Mouse (Mus musculus): ENCODE measurements around the gene Lrfn4. TPM values are rescaled to one million over a fixed set of nuclear protein-coding genes. Genes with fewer than 3 reads are reported as not detected.
"Not testable (repeated sequence)": the region's sequence is repeated elsewhere in the genome, so short reads cannot be mapped to it uniquely, and the experiment has no call there.

Gene Lrfn4
- polyA plus RNA-seq, 1 experiment from 2014 or later = 12.1 TPM

- Histone ChIP-seq H3K27ac (no peak overlapping the region), H3K27me3 (no peaks in the 10 kb centered on the region), H3K9me3 (no peaks in the 10 kb centered on the region), H3K36me3 (peaks cover 20% of the 10 kb centered on the region), H3K9ac (replicated peaks) (no peak overlapping the region), H3K4me2 (no peak overlapping the region), H3K4me1 (replicated peaks) (peaks cover 11% of the 10 kb centered on the region), H3K4me3 (replicated peaks) (no peak overlapping the region)
- WGBS = 86% methylated on average over 12 of the region's 12 CpGs
- ATAC-seq (ENCODE audit: insufficient number of reproducible peaks, insufficient read depth, low FRiP score, low TSS enrichment, low read depth) = no peak
Measured at GRCm38 (mm10) chr19:4607406-4607805, 8.1 kb downstream of the Lrfn4 start.

- no peaks in the 10 kb centered on the region for H3K9me3 ChIP-seq
- H3K4me2 ChIP-seq = no peak overlapping the region
- H3K4me1 ChIP-seq (replicated peaks) = peaks cover 9% of the 10 kb centered on the region
- H3K4me3 ChIP-seq (replicated peaks) = no peak overlapping the region
- no peak overlapping the region for H3K27ac ChIP-seq
- WGBS = 90% methylated on average over 4 of the region's 4 CpGs
- no peaks in the 10 kb centered on the region for H3K27me3 ChIP-seq
- H3K9ac ChIP-seq (replicated peaks) = no peak overlapping the region
- ATAC-seq (ENCODE audit: insufficient number of reproducible peaks, insufficient read depth, low FRiP score, low TSS enrichment, low read depth) = no peak
- H3K36me3 ChIP-seq = peaks cover 2% of the 10 kb centered on the region; the same call in 1 of the 2 replicates
Measured at GRCm38 (mm10) chr19:4605654-4606053, 9.8 kb downstream of the Lrfn4 start.

DNA sequence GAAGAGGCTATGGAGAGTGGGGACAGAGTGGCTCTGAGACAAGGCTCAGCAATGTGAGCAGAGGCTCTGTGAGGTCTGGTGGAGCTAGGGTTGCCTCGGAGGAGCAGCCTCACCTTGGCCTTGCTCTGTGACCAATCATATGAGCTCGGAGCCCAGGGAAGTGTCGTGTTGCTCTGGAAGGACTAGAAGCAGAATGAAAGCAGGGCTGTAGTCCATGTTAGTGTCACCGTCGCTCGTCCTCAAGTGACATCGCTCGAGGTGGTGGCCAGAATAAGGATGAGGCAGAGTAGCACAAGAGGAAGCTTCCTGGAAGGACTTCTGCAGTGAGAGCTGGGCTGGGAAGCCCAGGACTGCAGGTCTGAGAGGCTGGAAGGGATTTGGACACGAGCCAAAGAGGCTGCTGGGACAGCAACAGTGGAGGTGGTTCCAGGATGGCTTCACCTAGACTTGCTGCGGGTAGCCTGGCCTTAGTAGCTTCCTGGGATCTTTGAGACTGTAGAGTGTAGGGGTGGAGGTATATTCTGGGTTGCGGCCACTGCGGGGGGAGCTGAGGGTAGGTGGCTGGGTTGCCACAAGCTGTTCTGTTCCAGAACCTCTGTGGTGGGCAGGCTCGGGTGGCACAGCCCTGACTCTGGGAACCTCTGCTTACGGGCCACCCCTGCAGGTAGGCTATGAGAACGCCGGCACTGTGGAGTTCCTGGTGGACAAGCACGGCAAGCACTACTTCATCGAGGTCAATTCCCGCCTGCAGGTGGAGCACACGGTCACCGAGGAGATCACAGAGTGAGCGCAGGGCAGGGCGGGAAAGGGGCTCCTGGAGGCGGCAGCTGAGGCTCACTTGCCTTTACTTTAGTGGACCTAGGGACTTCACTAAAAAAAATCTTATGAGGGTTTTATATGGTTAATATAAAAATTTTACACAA, 11.4 kb downstream of the Lrfn4 start:
- Histone ChIP-seq H3K27ac (no peak overlapping the region), H3K9me3 (no peaks in the 10 kb centered on the region), H3K4me3 (replicated peaks) (no peak overlapping the region), H3K9ac (replicated peaks) (0 out of 2 replicates have a peak overlapping the region, but pooled peaks have one; percentile 14), H3K27me3 (no peaks in the 10 kb centered on the region), H3K4me2 (peak overlapping the region; percentile 26; the same call in 1 of the 2 replicates), H3K4me1 (replicated peaks) (peaks cover 9% of the 10 kb centered on the region), H3K36me3 (no peaks in the 10 kb centered on the region)
- 38% methylated on average over 24 of the region's 24 CpGs for WGBS
- peak; percentile 64; the same call in 1 of the 2 replicates for ATAC-seq (ENCODE audit: insufficient number of reproducible peaks, insufficient read depth, low FRiP score, low TSS enrichment, low read depth)

DNA sequence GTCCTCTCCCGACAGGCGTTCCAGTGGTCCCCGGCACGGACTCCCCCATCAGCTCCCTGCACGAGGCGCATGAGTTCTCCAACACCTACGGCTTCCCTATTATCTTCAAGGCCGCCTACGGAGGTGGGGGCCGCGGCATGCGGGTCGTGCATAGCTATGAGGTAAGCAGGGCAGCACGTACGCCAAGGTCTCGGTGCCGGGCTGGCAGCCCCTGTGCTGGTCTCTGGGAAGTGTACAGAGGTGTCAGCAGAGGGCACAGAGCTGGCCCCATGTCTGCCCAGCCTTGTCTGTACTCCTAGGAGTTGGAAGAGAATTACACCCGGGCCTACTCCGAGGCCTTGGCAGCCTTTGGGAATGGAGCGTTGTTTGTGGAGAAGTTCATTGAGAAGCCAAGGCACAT, 13.0 kb downstream of the Lrfn4 start:
- H3K27ac ChIP-seq = no peak overlapping the region
- H3K36me3 ChIP-seq = no peaks in the 10 kb centered on the region
- H3K4me2 ChIP-seq = no peak overlapping the region
- ATAC-seq (ENCODE audit: insufficient number of reproducible peaks, insufficient read depth, low FRiP score, low TSS enrichment, low read depth) = no peak
- H3K4me1 ChIP-seq (replicated peaks) = peaks cover 9% of the 10 kb centered on the region
- H3K9me3 ChIP-seq = no peaks in the 10 kb centered on the region
- H3K4me3 ChIP-seq (replicated peaks) = no peak overlapping the region
- H3K27me3 ChIP-seq = no peaks in the 10 kb centered on the region
- WGBS = 87% methylated on average over 20 of the region's 20 CpGs
- H3K9ac ChIP-seq (replicated peaks) = no peak overlapping the region

- Histone ChIP-seq H3K9me3 (no peaks in the 10 kb centered on the region), H3K27me3 (no peaks in the 10 kb centered on the region), H3K4me2 (no peak overlapping the region), H3K4me3 (replicated peaks) (no peak overlapping the region), H3K27ac (no peak overlapping the region), H3K9ac (replicated peaks) (no peak overlapping the region), H3K4me1 (replicated peaks) (no peaks in the 10 kb centered on the region), H3K36me3 (no peaks in the 10 kb centered on the region)
- ATAC-seq (ENCODE audit: insufficient number of reproducible peaks, insufficient read depth, low FRiP score, low TSS enrichment, low read depth) = no peak
- 78% methylated on average over 2 of the region's 2 CpGs for WGBS
Measured at GRCm38 (mm10) chr19:4596071-4596470, 19.4 kb downstream of the Lrfn4 start.

GRCm38 (mm10) chr19:4593792-4594522, 21.5 kb downstream of the Lrfn4 start:
- Histone ChIP-seq H3K27ac (no peak overlapping the region), H3K36me3 (no peaks in the 10 kb centered on the region), H3K4me2 (no peak overlapping the region), H3K4me3 (replicated peaks) (no peak overlapping the region), H3K27me3 (no peaks in the 10 kb centered on the region), H3K9me3 (no peaks in the 10 kb centered on the region), H3K4me1 (replicated peaks) (no peaks in the 10 kb centered on the region), H3K9ac (replicated peaks) (no peak overlapping the region)
- 50% methylated on average over 7 of the region's 7 CpGs for WGBS
- ATAC-seq (ENCODE audit: insufficient number of reproducible peaks, insufficient read depth, low FRiP score, low TSS enrichment, low read depth) = no peak

DNA sequence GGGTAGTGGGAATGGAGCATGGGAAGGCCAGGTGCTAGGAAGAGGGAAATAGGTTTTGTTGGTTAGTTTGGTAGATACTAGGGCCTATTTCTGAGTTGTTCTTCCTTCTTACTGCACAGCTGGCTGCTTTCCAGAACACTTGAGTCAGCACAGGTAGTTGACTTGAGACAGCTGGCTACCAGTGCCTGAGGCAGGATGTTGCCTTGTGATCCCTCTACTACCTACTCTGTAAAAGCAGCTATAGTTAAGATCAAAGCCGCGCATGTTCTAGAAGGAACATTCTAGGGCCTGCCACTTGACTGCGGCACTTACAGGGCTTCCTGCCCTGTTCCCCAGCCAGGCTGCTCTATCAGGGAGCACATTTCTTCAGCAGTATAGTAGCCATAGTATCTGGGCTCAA, 25.4 kb downstream of the Lrfn4 start:
- WGBS = 77% methylated on average over 3 of the region's 3 CpGs

GRCm38 (mm10) chr19:4589081-4589480, 26.4 kb downstream of the Lrfn4 start:
- no peak overlapping the region for H3K4me2 ChIP-seq
- no peaks in the 10 kb centered on the region for H3K27me3 ChIP-seq
- ATAC-seq (ENCODE audit: insufficient number of reproducible peaks, insufficient read depth, low FRiP score, low TSS enrichment, low read depth) = no peak
- H3K27ac ChIP-seq = no peak overlapping the region
- H3K4me1 ChIP-seq (replicated peaks) = no peaks in the 10 kb centered on the region
- no peaks in the 10 kb centered on the region for H3K9me3 ChIP-seq
- no peak overlapping the region for H3K4me3 ChIP-seq (replicated peaks)
- 68% methylated on average over 1 of the region's 1 CpGs for WGBS
- no peaks in the 10 kb centered on the region for H3K36me3 ChIP-seq
- no peak overlapping the region for H3K9ac ChIP-seq (replicated peaks)

More for the DNA sequence above, 25.4 kb downstream of the Lrfn4 start:
- H3K4me1 ChIP-seq (replicated peaks) = no peaks in the 10 kb centered on the region
- no peak for ATAC-seq (ENCODE audit: insufficient number of reproducible peaks, insufficient read depth, low FRiP score, low TSS enrichment, low read depth)
- no peak overlapping the region for H3K9ac ChIP-seq (replicated peaks)
- H3K4me3 ChIP-seq (replicated peaks) = no peak overlapping the region
- H3K36me3 ChIP-seq = no peaks in the 10 kb centered on the region
- no peak overlapping the region for H3K4me2 ChIP-seq
- H3K9me3 ChIP-seq = no peaks in the 10 kb centered on the region
- no peaks in the 10 kb centered on the region for H3K27me3 ChIP-seq
- no peak overlapping the region for H3K27ac ChIP-seq

- H3K4me1 ChIP-seq (replicated peaks) = no peaks in the 10 kb centered on the region
- no peak for ATAC-seq (ENCODE audit: insufficient number of reproducible peaks, insufficient read depth, low FRiP score, low TSS enrichment, low read depth)
Measured at GRCm38 (mm10) chr19:4588430-4588829, 27.0 kb downstream of the Lrfn4 start.

DNA sequence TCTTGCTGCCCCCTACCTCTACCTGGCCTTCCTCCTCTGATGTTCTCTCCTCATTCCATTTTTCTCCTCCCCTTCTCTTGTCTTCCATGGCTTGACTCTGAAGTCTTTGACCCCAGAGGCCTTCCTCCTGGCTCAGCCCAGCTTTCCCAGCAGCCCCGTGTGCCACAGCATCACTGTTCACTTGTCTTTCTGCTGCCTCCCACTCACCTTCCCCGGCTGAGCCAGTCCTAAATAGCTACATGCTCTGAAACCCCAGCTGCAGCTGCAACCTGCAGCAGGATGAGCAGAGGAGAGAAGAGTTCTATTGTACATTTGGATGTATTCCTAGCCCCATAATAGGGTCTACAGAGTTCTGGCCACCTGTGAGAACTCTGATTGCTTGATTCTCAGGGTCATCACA, 28.0 kb downstream of the Lrfn4 start:
- Histone ChIP-seq H3K4me3 (replicated peaks) (no peak overlapping the region), H3K27ac (no peak overlapping the region), H3K9ac (replicated peaks) (no peak overlapping the region), H3K27me3 (no peaks in the 10 kb centered on the region), H3K4me2 (no peak overlapping the region), H3K9me3 (no peaks in the 10 kb centered on the region), H3K4me1 (replicated peaks) (no peaks in the 10 kb centered on the region), H3K36me3 (no peaks in the 10 kb centered on the region)
- 71% methylated on average over 2 of the region's 2 CpGs for WGBS
- ATAC-seq (ENCODE audit: insufficient number of reproducible peaks, insufficient read depth, low FRiP score, low TSS enrichment, low read depth) = no peak

More at GRCm38 (mm10) chr19:4588430-4588829, 27.0 kb downstream of the Lrfn4 start:
- no peaks in the 10 kb centered on the region for H3K36me3 ChIP-seq
- H3K9ac ChIP-seq (replicated peaks) = no peak overlapping the region
- H3K9me3 ChIP-seq = no peaks in the 10 kb centered on the region
- no peak overlapping the region for H3K4me3 ChIP-seq (replicated peaks)
- no peaks in the 10 kb centered on the region for H3K27me3 ChIP-seq
- WGBS = 69% methylated on average over 3 of the region's 3 CpGs
- H3K27ac ChIP-seq = no peak overlapping the region
- no peak overlapping the region for H3K4me2 ChIP-seq

DNA sequence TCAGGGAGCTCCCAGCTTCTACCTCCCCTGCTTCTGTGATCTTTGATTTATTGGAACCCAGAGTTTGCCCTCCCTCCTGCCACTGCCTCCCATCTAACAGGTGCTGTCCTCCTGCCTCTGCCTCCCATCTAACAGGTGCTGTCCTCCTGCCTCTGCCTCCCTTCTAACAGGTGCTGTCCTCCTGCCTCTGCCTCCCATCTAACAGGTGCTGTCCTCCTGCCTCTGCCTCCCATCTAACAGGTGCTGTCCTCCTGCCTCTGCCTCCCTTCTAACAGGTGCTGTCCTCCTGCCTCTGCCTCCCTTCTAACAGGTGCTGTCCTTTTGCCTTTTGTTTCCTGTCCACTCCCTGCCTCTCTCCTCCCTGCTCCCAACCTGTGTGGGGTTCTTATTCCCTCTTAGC, 28.7 kb downstream of the Lrfn4 start:
- not testable (repeated sequence) for H3K9ac ChIP-seq (replicated peaks); H3K27me3 ChIP-seq; H3K9me3 ChIP-seq; H3K4me1 ChIP-seq (replicated peaks); ATAC-seq (ENCODE audit: insufficient number of reproducible peaks, insufficient read depth, low FRiP score, low TSS enrichment, low read depth); H3K27ac ChIP-seq; H3K36me3 ChIP-seq; H3K4me3 ChIP-seq (replicated peaks); H3K4me2 ChIP-seq
